Mouse (Mus musculus): ENCODE measurements around the gene Morn3. TPM values are rescaled to one million over a fixed set of nuclear protein-coding genes. Genes with fewer than 3 reads are reported as not detected.
"Not testable (repeated sequence)": the region's sequence is repeated elsewhere in the genome, so short reads cannot be mapped to it uniquely, and the experiment has no call there.

The Morn3 gene
- not detected for total RNA-seq (2021)
- long read RNA-seq, experiment 1, result 0 reads
- long read RNA-seq, experiment 2, result 0 reads

GRCm38 (mm10) chr5:123046916-123047315 is at the start of gene Morn3:
Morn3 (minus strand) TSS chr5:123047016.
- DNase-seq (ENCODE audit: low spot score in 2 of 2), result no peak

- no peak for DNase-seq (ENCODE audit: low spot score in 2 of 2)
Observed at GRCm38 (mm10) chr5:123096299-123096698, 49.5 kb upstream of the Morn3 start.

GRCm38 (mm10) chr5:123094238-123094991 is 47.6 kb upstream of the Morn3 start:
- no peak for DNase-seq (ENCODE audit: low spot score in 2 of 2)

GRCm38 (mm10) chr5:123093077-123093633 is 46.3 kb upstream of the Morn3 start:
- no peak for DNase-seq (ENCODE audit: low spot score in 2 of 2)

- DNase-seq (ENCODE audit: low spot score in 2 of 2), result no peak
Observed at GRCm38 (mm10) chr5:123090560-123091306, 43.9 kb upstream of the Morn3 start.

GRCm38 (mm10) chr5:123088784-123089183 is 42.0 kb upstream of the Morn3 start:
- DNase-seq (ENCODE audit: low spot score in 2 of 2), result no peak

GRCm38 (mm10) chr5:123086501-123086900 is 39.7 kb upstream of the Morn3 start:
- DNase-seq (ENCODE audit: low spot score in 2 of 2), result no peak

- no peak for DNase-seq (ENCODE audit: low spot score in 2 of 2)
Observed at GRCm38 (mm10) chr5:123083340-123084050, 36.7 kb upstream of the Morn3 start.

- no peak for DNase-seq (ENCODE audit: low spot score in 2 of 2)
Observed at GRCm38 (mm10) chr5:123080510-123080909, 33.7 kb upstream of the Morn3 start.

GRCm38 (mm10) chr5:123080041-123080440 is 33.2 kb upstream of the Morn3 start:
- DNase-seq (ENCODE audit: low spot score in 2 of 2), result no peak

GRCm38 (mm10) chr5:123079568-123079967 is 32.8 kb upstream of the Morn3 start:
- DNase-seq (ENCODE audit: low spot score in 2 of 2), result no peak

GRCm38 (mm10) chr5:123076419-123077281 is 29.8 kb upstream of the Morn3 start:
- DNase-seq (ENCODE audit: low spot score in 2 of 2), result no peak

GRCm38 (mm10) chr5:123075576-123076418 is 29.0 kb upstream of the Morn3 start:
- DNase-seq (ENCODE audit: low spot score in 2 of 2), result peak; percentile 83

GRCm38 (mm10) chr5:123068714-123069113 is 21.9 kb upstream of the Morn3 start:
- DNase-seq (ENCODE audit: low spot score in 2 of 2), result no peak

- DNase-seq (ENCODE audit: low spot score in 2 of 2), result no peak
Observed at GRCm38 (mm10) chr5:123068115-123068514, 21.3 kb upstream of the Morn3 start, which contains the start of gene Tmem120b. Tmem120b (plus strand) TSS chr5:123068415.

- DNase-seq (ENCODE audit: low spot score in 2 of 2), result no peak
Observed at GRCm38 (mm10) chr5:123067395-123067995, 20.7 kb upstream of the Morn3 start.

- no peak for DNase-seq (ENCODE audit: low spot score in 2 of 2)
Observed at GRCm38 (mm10) chr5:123064207-123064606, 17.4 kb upstream of the Morn3 start.

GRCm38 (mm10) chr5:123063141-123063540 is 16.3 kb upstream of the Morn3 start:
- no peak for DNase-seq (ENCODE audit: low spot score in 2 of 2)

- not testable (repeated sequence) for DNase-seq (ENCODE audit: low spot score in 2 of 2)
Observed at GRCm38 (mm10) chr5:123061402-123061749, 14.6 kb upstream of the Morn3 start.
